Mouse (Mus musculus): ENCODE measurements around the gene Tfcp2l1. TPM values are rescaled to one million over a fixed set of nuclear protein-coding genes. Genes with fewer than 3 reads are reported as not detected.
"Not testable (repeated sequence)": the region's sequence is repeated elsewhere in the genome, so short reads cannot be mapped to it uniquely, and the experiment has no call there.

Gene Tfcp2l1
- total and polyA plus RNA-seq, 3 experiments = 0.32 to 0.47 (median 0.33) TPM

DNA sequence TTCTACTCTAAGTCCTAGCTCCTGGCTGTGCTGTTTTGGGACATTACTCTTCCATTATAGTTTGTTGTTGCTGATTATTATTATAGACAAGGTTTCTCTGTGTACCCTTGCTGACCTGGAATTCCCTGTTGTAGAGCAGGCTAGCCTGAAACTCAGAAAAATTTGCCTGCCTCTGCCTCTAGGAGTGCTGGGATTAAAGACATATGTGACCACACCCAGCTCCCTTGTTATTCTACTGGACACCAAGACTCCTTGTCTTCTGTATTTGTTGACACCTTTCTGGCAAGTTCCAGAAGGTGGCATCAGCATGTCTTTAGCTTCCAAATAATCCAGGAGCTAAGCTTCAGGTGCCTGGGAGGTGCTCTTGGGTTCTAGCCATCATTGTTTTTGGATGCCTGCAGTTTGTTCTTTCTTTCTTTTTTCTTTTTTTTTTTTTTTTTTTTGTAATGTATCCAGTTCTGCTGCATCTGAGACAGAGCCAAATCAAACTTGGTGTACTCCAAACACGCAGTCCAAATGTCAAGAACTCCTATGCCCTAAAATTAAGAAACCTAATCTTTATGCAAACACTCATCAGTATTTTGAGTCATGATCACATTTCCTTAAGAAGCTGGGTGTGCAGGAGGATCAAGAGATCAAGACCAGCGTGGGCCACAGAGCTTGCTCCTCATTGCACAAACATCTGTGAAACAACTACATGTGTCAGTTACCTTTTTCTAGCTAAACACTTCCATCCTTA lies 30.1 kb upstream of the Tfcp2l1 start:
- H3K9ac ChIP-seq (ENCODE audit: low read depth, low read length) = no peak overlapping the region
- no peak for DNase-seq
- H3K36me3 ChIP-seq (ENCODE audit: control insufficient read depth, insufficient read depth, low read length) = peaks cover 20% of the 10 kb centered on the region
- H3K79me2 ChIP-seq (replicated peaks; ENCODE audit: control insufficient read depth, insufficient read depth, low read length) = no peaks in the 10 kb centered on the region
- 72% methylated on average over 2 of the region's 2 CpGs for WGBS
- no peaks in the 10 kb centered on the region for H3K27me3 ChIP-seq (ENCODE audit: control insufficient read depth, insufficient read depth, low read length)
- H3K4me3 ChIP-seq = no peak overlapping the region
- intact Hi-C loops (cut with DNase I) = no loop called here
- H3K27ac ChIP-seq = no peak overlapping the region
- no peaks in the 10 kb centered on the region for H3K4me1 ChIP-seq (ENCODE audit: control insufficient read depth, insufficient read depth, low read length)
- TF ChIP-seq CTCF (IDR thresholded peaks at IDR 0.05) = no peak
- TF ChIP-seq POLR2A (IDR thresholded peaks at IDR 0.05; ENCODE audit: insufficient read depth, low read depth, low read length) = no peak
- no peak for TF ChIP-seq EP300 (IDR thresholded peaks at IDR 0.05; ENCODE audit: insufficient read depth, low read depth, low read length)

- Histone ChIP-seq H3K9ac (ENCODE audit: low read depth, low read length) (no peak overlapping the region), H3K27me3 (ENCODE audit: control insufficient read depth, insufficient read depth, low read length) (no peaks in the 10 kb centered on the region), H3K4me3 (no peak overlapping the region), H3K4me1 (ENCODE audit: control insufficient read depth, insufficient read depth, low read length) (no peaks in the 10 kb centered on the region), H3K36me3 (ENCODE audit: control insufficient read depth, insufficient read depth, low read length) (peaks cover 18% of the 10 kb centered on the region), H3K27ac (no peak overlapping the region), H3K79me2 (replicated peaks; ENCODE audit: control insufficient read depth, insufficient read depth, low read length) (no peaks in the 10 kb centered on the region)
- no peak for TF ChIP-seq CTCF (IDR thresholded peaks at IDR 0.05)
- TF ChIP-seq POLR2A (IDR thresholded peaks at IDR 0.05; ENCODE audit: insufficient read depth, low read depth, low read length) = no peak
- TF ChIP-seq EP300 (IDR thresholded peaks at IDR 0.05; ENCODE audit: insufficient read depth, low read depth, low read length) = no peak
- intact Hi-C loops (cut with DNase I) = no loop called here
- WGBS = 71% methylated on average over 3 of the region's 3 CpGs
- DNase-seq = no peak
Observed at GRCm38 (mm10) chr1:118598339-118598738, 29.4 kb upstream of the Tfcp2l1 start.

- no peak overlapping the region for H3K9ac ChIP-seq (ENCODE audit: low read depth, low read length)
- no peaks in the 10 kb centered on the region for H3K79me2 ChIP-seq (replicated peaks; ENCODE audit: control insufficient read depth, insufficient read depth, low read length)
- H3K4me1 ChIP-seq (ENCODE audit: control insufficient read depth, insufficient read depth, low read length) = no peaks in the 10 kb centered on the region
- DNase-seq = no peak
- H3K27me3 ChIP-seq (ENCODE audit: control insufficient read depth, insufficient read depth, low read length) = no peaks in the 10 kb centered on the region
- TF ChIP-seq EP300 (IDR thresholded peaks at IDR 0.05; ENCODE audit: insufficient read depth, low read depth, low read length) (no peak), CTCF (IDR thresholded peaks at IDR 0.05) (no peak), POLR2A (IDR thresholded peaks at IDR 0.05; ENCODE audit: insufficient read depth, low read depth, low read length) (no peak)
- intact Hi-C loops (cut with DNase I) = no loop called here
- WGBS = 85% methylated on average over 3 of the region's 3 CpGs
- H3K36me3 ChIP-seq (ENCODE audit: control insufficient read depth, insufficient read depth, low read length) = no peaks in the 10 kb centered on the region
- no peak overlapping the region for H3K4me3 ChIP-seq
- no peak overlapping the region for H3K27ac ChIP-seq
Observed at GRCm38 (mm10) chr1:118613631-118614183, 14.0 kb upstream of the Tfcp2l1 start.

DNA sequence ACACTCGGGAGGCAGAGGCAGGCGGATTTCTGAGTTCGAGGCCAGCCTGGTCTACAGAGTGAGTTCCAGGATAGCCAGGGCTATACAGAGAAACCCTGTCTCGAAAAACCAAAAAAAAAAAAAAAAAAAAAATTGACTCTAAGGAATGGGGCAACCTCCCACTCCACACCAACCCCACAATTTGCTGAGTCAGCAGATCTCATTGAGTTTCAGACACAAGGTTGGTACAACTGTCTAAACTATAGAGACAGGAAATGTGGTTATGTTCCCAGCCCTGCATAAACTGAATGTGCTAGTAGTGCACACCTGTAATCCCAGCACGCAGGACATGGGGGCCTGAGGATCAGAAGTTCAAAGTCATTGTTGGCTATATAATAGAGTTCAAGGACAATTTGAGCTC lies 6.7 kb upstream of the Tfcp2l1 start:
- H3K36me3 ChIP-seq (ENCODE audit: control insufficient read depth, insufficient read depth, low read length); H3K4me3 ChIP-seq; H3K9ac ChIP-seq (ENCODE audit: low read depth, low read length); H3K27me3 ChIP-seq (ENCODE audit: control insufficient read depth, insufficient read depth, low read length); H3K79me2 ChIP-seq (replicated peaks; ENCODE audit: control insufficient read depth, insufficient read depth, low read length); H3K27ac ChIP-seq; H3K4me1 ChIP-seq (ENCODE audit: control insufficient read depth, insufficient read depth, low read length); DNase-seq; intact Hi-C loops (cut with DNase I): not testable (repeated sequence)
- 80% methylated on average over 5 of the region's 5 CpGs for WGBS

- TF ChIP-seq POLR2A (IDR thresholded peaks at IDR 0.05; ENCODE audit: insufficient read depth, low read depth, low read length) = no peak
- no peak for TF ChIP-seq CTCF (IDR thresholded peaks at IDR 0.05)
- no peak for TF ChIP-seq EP300 (IDR thresholded peaks at IDR 0.05; ENCODE audit: insufficient read depth, low read depth, low read length)
- WGBS = 37% methylated on average over 3 of the region's 3 CpGs
Observed at GRCm38 (mm10) chr1:118622857-118623256, 4.9 kb upstream of the Tfcp2l1 start.

GRCm38 (mm10) chr1:118625461-118625860 lies 2.3 kb upstream of the Tfcp2l1 start:
- 68% methylated on average over 6 of the region's 6 CpGs for WGBS
- Histone ChIP-seq H3K4me3 (no peak overlapping the region), H3K27ac (no peak overlapping the region), H3K4me1 (ENCODE audit: control insufficient read depth, insufficient read depth, low read length) (no peaks in the 10 kb centered on the region), H3K9ac (ENCODE audit: low read depth, low read length) (no peak overlapping the region), H3K79me2 (replicated peaks; ENCODE audit: control insufficient read depth, insufficient read depth, low read length) (no peaks in the 10 kb centered on the region), H3K27me3 (ENCODE audit: control insufficient read depth, insufficient read depth, low read length) (no peaks in the 10 kb centered on the region), H3K36me3 (ENCODE audit: control insufficient read depth, insufficient read depth, low read length) (no peaks in the 10 kb centered on the region)
- no peak for DNase-seq
- no peak for TF ChIP-seq EP300 (IDR thresholded peaks at IDR 0.05; ENCODE audit: insufficient read depth, low read depth, low read length)
- TF ChIP-seq POLR2A (IDR thresholded peaks at IDR 0.05; ENCODE audit: insufficient read depth, low read depth, low read length) = no peak
- TF ChIP-seq CTCF (IDR thresholded peaks at IDR 0.05) = no peak
- intact Hi-C loops (cut with DNase I) = no loop called here

More at GRCm38 (mm10) chr1:118622857-118623256, 4.9 kb upstream of the Tfcp2l1 start:
- H3K9ac ChIP-seq (ENCODE audit: low read depth, low read length) = no peak overlapping the region
- H3K79me2 ChIP-seq (replicated peaks; ENCODE audit: control insufficient read depth, insufficient read depth, low read length) = no peaks in the 10 kb centered on the region
- intact Hi-C loops (cut with DNase I) = no loop called here
- H3K27ac ChIP-seq = no peak overlapping the region
- no peaks in the 10 kb centered on the region for H3K4me1 ChIP-seq (ENCODE audit: control insufficient read depth, insufficient read depth, low read length)
- no peak for DNase-seq
- no peaks in the 10 kb centered on the region for H3K36me3 ChIP-seq (ENCODE audit: control insufficient read depth, insufficient read depth, low read length)
- H3K27me3 ChIP-seq (ENCODE audit: control insufficient read depth, insufficient read depth, low read length) = no peaks in the 10 kb centered on the region
- H3K4me3 ChIP-seq = no peak overlapping the region
